Mouse (Mus musculus): ENCODE results near the gene Rasa3. TPM values are rescaled to one million over a fixed set of nuclear protein-coding genes. Genes with fewer than 3 reads are reported as not detected.

The Rasa3 gene
- total RNA-seq, 2 experiments from 2014 or later: 61.2 to 61.6 TPM

GRCm38 (mm10) chr8:13531602-13532171, 145.7 kb downstream of the Rasa3 start:
- intact Hi-C loops (cut with DNase I): no loop called here
- DNase-seq (ENCODE audit: low spot score in 2 of 2): peak; percentile 26 to 51

DNA sequence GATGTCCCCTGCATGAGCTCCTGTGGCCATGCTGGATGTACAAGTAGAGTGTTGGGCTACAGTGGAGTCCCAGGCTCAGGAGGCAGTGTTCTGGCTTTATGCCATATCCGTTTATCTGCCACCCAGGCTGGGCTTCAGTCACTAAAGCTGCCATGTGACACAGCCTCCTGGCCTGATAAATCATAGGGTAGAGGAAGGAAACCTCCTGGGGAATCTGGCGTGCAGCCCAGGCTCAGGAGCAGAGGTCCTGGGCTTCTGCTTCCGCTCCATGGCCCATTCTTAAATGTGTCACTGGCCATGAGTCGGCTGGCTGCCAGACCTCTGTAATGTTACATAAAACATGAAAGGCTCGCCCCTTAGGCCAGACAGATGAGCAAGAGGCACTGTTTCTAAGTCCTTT, 146.5 kb downstream of the Rasa3 start:
- intact Hi-C loops (cut with DNase I): no loop called here
- peak; percentile 72 to 80 for DNase-seq (ENCODE audit: low spot score in 2 of 2)

- DNase-seq (ENCODE audit: low spot score in 2 of 2): no peak
- intact Hi-C loops (cut with DNase I): no loop called here
Measured at GRCm38 (mm10) chr8:13530401-13530800, 147.0 kb downstream of the Rasa3 start.

DNA sequence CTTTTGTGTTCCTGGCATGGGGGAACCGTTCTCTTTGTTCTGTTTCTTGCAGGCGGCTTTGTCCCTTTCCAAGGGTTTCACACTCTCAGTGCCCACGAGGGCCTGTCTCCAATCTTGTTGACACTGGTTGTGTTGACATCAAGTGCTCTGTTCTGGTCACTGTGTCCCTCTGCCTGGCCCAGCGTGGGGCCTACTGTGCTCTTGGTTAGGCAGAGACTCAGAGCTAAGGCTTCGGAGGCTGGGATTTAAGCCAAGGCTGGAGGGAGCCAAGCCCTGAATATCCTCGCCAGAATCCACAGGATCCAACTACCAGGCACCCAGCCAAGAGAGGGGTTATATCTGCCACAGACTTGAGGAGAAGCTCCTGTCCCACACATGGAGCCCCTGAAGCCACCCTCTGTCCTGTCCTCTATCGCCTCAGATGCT, 147.5 kb downstream of the Rasa3 start:
- intact Hi-C loops (cut with DNase I): loop anchor here (5.0 kb wide), 1 partner anchor 38 kb away; the partner anchor contains the start of gene Gas6
- DNase-seq (ENCODE audit: low spot score in 2 of 2): peak; percentile 75 to 79

GRCm38 (mm10) chr8:13529011-13529840, 148.2 kb downstream of the Rasa3 start:
- no peak for DNase-seq (ENCODE audit: low spot score in 2 of 2)

DNA sequence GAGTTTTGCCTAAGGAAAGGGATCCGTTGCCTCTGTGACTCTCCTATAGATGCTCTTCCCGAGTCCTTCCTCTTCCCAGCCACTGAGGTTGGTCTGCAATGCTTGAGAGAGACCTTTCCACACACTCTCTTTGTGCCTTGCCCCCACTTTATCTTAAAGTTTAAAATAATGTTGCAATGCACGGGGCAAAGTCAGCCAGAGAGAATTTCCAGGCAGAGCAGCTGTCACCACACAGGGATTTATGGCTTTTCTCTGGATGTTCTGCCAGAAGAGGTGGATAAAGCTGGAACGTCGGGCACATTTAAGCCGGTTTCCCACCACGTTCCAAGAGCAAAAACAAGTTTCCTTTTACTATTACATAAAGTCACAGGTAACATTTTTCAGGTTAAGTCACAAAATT, 156.0 kb downstream of the Rasa3 start:
- intact Hi-C loops (cut with DNase I): no loop called here
- DNase-seq (ENCODE audit: low spot score in 2 of 2): no peak

More at GRCm38 (mm10) chr8:13529011-13529840, 148.2 kb downstream of the Rasa3 start:
- intact Hi-C loops (cut with DNase I): loop anchor here (5.0 kb wide), 1 partner anchor 37 kb away; the partner anchor contains the start of gene Gas6

DNA sequence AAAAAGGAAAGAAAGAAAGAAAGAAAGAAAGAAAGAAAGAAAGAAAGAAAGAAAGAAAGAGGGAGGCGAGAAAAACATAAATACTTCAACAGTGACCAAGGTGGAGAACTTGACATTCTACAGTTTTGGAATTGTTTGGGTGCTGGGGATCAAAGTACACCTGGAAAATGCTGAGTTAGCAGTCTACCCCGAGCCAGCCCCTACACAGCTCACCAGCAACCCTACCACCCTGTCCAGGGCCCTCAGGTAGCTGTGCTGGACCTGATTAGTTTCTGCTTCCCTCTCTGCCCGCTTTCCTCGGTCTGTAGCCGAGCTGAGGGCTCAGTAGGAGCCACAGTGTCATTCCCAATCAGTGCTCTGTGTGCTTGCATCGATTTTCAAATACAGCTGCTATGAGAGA, 157.1 kb downstream of the Rasa3 start:
- intact Hi-C loops (cut with DNase I): no loop called here
- DNase-seq (ENCODE audit: low spot score in 2 of 2): no peak

- intact Hi-C loops (cut with DNase I): no loop called here
- DNase-seq (ENCODE audit: low spot score in 2 of 2): peak; percentile 42 to 74
Measured at GRCm38 (mm10) chr8:13519503-13519902, 157.9 kb downstream of the Rasa3 start.

GRCm38 (mm10) chr8:13517284-13517781, 160.1 kb downstream of the Rasa3 start:
- intact Hi-C loops (cut with DNase I): no loop called here
- DNase-seq (ENCODE audit: low spot score in 2 of 2): no peak

Other genes with a start within 250 kb of the Rasa3 start
- gene Tmem255b, start 242.4 kb downstream of the Rasa3 start, total RNA-seq (2021): 1 to 10 TPM; 4.9 to 8.2 TPM
- gene Gas6, start 183.1 kb downstream of the Rasa3 start, total RNA-seq (2021): 100 to 1,000 TPM; 115 to 126 TPM
- gene 1700029H14Rik, start 115.1 kb downstream of the Rasa3 start, total RNA-seq (2021): not detected
- 1 to 10 TPM in 1 of 2 experiments, under 1 TPM in 1; 0.79 to 1.7 TPM for gene Cfap97d2, start 28.3 kb upstream of the Rasa3 start, total RNA-seq (2021)
- gene Cdc16, start 80.1 kb upstream of the Rasa3 start, total RNA-seq (2021): 10 to 100 TPM; 54.2 to 57.4 TPM
- 10 to 100 TPM; 37.2 to 38.0 TPM for gene Upf3a, start 108.0 kb upstream of the Rasa3 start, total RNA-seq (2021)
- not detected for gene AF366264, start 160.8 kb upstream of the Rasa3 start, total RNA-seq (2021)
- 10 to 100 TPM; 30.2 to 31.9 TPM for gene Champ1, start 192.0 kb upstream of the Rasa3 start, total RNA-seq (2021)
- 10 to 100 TPM; 30.5 to 32.2 TPM for gene Coprs, start 212.7 kb upstream of the Rasa3 start, total RNA-seq (2021)